Comparison of ENCODE assay signal across 23 mouse cellular contexts in the genomic region with DNA sequence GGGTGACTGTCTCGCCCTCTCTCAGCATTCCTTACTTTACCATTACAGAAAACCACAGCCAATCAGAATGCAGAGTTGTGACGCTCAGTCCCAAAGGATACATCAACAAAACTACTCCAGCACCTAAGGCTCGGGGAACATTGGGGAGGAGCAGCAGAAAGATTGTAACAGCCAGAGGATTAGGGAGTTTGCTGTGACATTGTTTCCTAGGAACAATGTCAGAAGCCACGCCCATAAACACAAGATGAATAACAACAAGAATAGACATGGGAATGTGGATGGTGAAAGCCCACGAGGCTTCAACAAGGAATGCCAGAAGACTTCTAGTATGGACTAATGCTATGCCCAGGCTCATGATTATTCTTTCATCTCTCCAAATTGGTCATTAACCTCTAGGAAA.
DNase-seq lines count a peak whose midpoint lies in the region; ATAC-seq lines count a peak whose summit lies in the region.
"Had no signal": no experiment of that assay in that cellular context is flagged by ENCODE, and none has a peak within 500 bp of the region (broad histone marks: within the 10 kb centered on the region; RNA-seq: fewer than 3 reads in every experiment).

No protein-coding gene starts in this region.

- no peaks in the 10 kb centered on the region for H3K27me3 ChIP-seq in limb, embryonic 12.5 days
- H3K27me3 ChIP-seq in limb, embryonic 10.5 days (ENCODE audit: low read depth, poor library complexity, severe bottlenecking): no peaks in the 10 kb centered on the region
- 0 out of 2 replicates have a peak, but pooled peaks cover 6% of the 10 kb centered on the region for H3K27me3 ChIP-seq in limb, embryonic 13.5 days
- H3K27me3 ChIP-seq: CH12.LX; forebrain, embryonic 13.5 days; heart, embryonic 12.5 days; hindbrain, embryonic 15.5 days; midbrain, embryonic 15.5 days; neural tube, embryonic 13.5 days had no signal

- H3K9ac ChIP-seq in limb, embryonic 12.5 days (replicated peaks): no peak overlapping the region
- no peak overlapping the region for H3K9ac ChIP-seq in limb, embryonic 13.5 days
- H3K9ac ChIP-seq: forebrain, embryonic 13.5 days; heart, embryonic 12.5 days; hindbrain, embryonic 15.5 days; liver, embryonic 14.5 days; lung, embryonic 14.5 days; midbrain, embryonic 15.5 days; neural tube, embryonic 13.5 days had no signal

- H3K4me1 ChIP-seq in limb, embryonic 12.5 days (replicated peaks): peaks cover 12% of the 10 kb centered on the region
- H3K4me1 ChIP-seq in limb, embryonic 10.5 days: peaks cover 11% of the 10 kb centered on the region
- peaks cover 17% of the 10 kb centered on the region; the same call in 1 of the 2 replicates for H3K4me1 ChIP-seq in limb, embryonic 13.5 days
- H3K4me1 ChIP-seq: forebrain, embryonic 13.5 days; hindbrain, embryonic 15.5 days; midbrain, embryonic 15.5 days; neural tube, embryonic 13.5 days had no signal

- DNase-seq in heart, adult 11 months: peak; percentile 80
- no peak for DNase-seq in heart, adult 9 months (ENCODE audit: low spot score in 2 of 2)
- no peak for DNase-seq in limb, embryonic 10.5 days (ENCODE audit: low spot score)
- DNase-seq in ES-CJ7 (ENCODE audit: low read depth, low spot score): peak; percentile 44
- no peak for DNase-seq in ovary, adult 18-20 months (ENCODE audit: low spot score)
- DNase-seq: adrenal gland, postnatal 36 days; B cell, adult 2 months; cerebellum, adult 9-10 months; kidney, postnatal 36 days; layer of hippocampus, postnatal 36 days; lung, postnatal 4 days; right cerebral cortex, adult 18-20 months; right cerebral cortex, postnatal 4 days had no signal

- H3K9me3 ChIP-seq in limb, embryonic 12.5 days: no peaks in the 10 kb centered on the region
- H3K9me3 ChIP-seq in limb, embryonic 10.5 days (replicated peaks): no peaks in the 10 kb centered on the region
- H3K9me3 ChIP-seq in limb, embryonic 13.5 days: no peaks in the 10 kb centered on the region
- H3K9me3 ChIP-seq: forebrain, embryonic 13.5 days; heart, embryonic 12.5 days; hindbrain, embryonic 15.5 days; midbrain, embryonic 15.5 days; neural tube, embryonic 13.5 days had no signal

- H3K4me3 ChIP-seq in limb, embryonic 12.5 days (replicated peaks): no peak overlapping the region
- no peak overlapping the region for H3K4me3 ChIP-seq in limb, embryonic 10.5 days
- H3K4me3 ChIP-seq in limb, embryonic 13.5 days: no peak overlapping the region
- H3K4me3 ChIP-seq: forebrain, embryonic 13.5 days; heart, embryonic 12.5 days; hindbrain, embryonic 15.5 days; midbrain, embryonic 15.5 days; neural tube, embryonic 13.5 days had no signal

- ATAC-seq in limb, embryonic 12.5 days (ENCODE audit: insufficient number of reproducible peaks, insufficient read depth, low FRiP score, low TSS enrichment, low read depth): 0 out of 2 replicates have a peak, but pooled peaks have one; percentile 6
- no peak for ATAC-seq in limb, embryonic 13.5 days (ENCODE audit: low FRiP score, low read depth)
- ATAC-seq: forebrain, embryonic 13.5 days; midbrain, embryonic 15.5 days had no signal

- 64% methylated on average over 5 of the region's 5 CpGs for WGBS in limb, embryonic 12.5 days
- 76% methylated on average over 5 of the region's 5 CpGs for WGBS in limb, embryonic 10.5 days
- WGBS in limb, embryonic 13.5 days: 64% methylated on average over 5 of the region's 5 CpGs

- H3K4me2 ChIP-seq in limb, embryonic 12.5 days: no peak overlapping the region
- no peak overlapping the region for H3K4me2 ChIP-seq in limb, embryonic 13.5 days (replicated peaks)
- H3K4me2 ChIP-seq: forebrain, embryonic 13.5 days; heart, embryonic 12.5 days; hindbrain, embryonic 15.5 days; lung, embryonic 14.5 days; midbrain, embryonic 15.5 days; neural tube, embryonic 13.5 days had no signal

- H3K27ac ChIP-seq in limb, embryonic 12.5 days: peak overlapping the region; percentile 53; the same call in 1 of the 2 replicates
- no peak overlapping the region for H3K27ac ChIP-seq in limb, embryonic 10.5 days
- peak overlapping the region; percentile 28; the same call in 1 of the 2 replicates for H3K27ac ChIP-seq in limb, embryonic 13.5 days
- H3K27ac ChIP-seq: forebrain, embryonic 13.5 days; hindbrain, embryonic 15.5 days; liver, embryonic 14.5 days; midbrain, embryonic 15.5 days; neural tube, embryonic 13.5 days had no signal

- H3K36me3 ChIP-seq in limb, embryonic 12.5 days: peaks cover 10% of the 10 kb centered on the region; the same call in 1 of the 2 replicates
- H3K36me3 ChIP-seq in limb, embryonic 10.5 days: no peaks in the 10 kb centered on the region
- H3K36me3 ChIP-seq in limb, embryonic 13.5 days: peaks cover 20% of the 10 kb centered on the region
- H3K36me3 ChIP-seq: heart, embryonic 12.5 days; hindbrain, embryonic 15.5 days; midbrain, embryonic 15.5 days; neural tube, embryonic 13.5 days had no signal

Comparison
In these comparisons a context has a peak if more than half of its experiments do, and no peak if none do; other contexts are left out.
1. DNase-seq: peak in heart, adult 11 months (single experiment) and ES-CJ7 (single experiment); none in heart, adult 9 months (0 of 2), limb, embryonic 10.5 days (single experiment) and ovary, adult 18-20 months (single experiment).